Mouse (Mus musculus): Measurements from ENCODE around the gene Vmn2r78. TPM values are rescaled to one million over a fixed set of nuclear protein-coding genes. Genes with fewer than 3 reads are reported as not detected.
"Not testable (repeated sequence)": the region's sequence is repeated elsewhere in the genome, so short reads cannot be mapped to it uniquely, and the experiment has no call there.

Vmn2r78 gene
- not detected for total RNA-seq (2022)

- DNase-seq: not testable (repeated sequence)
These were observed at the start of gene Vmn2r78 for GRCm38 (mm10) chr7:86914794-86915193. Gene Vmn2r78, plus strand, starts transcription at chr7:86915094.

GRCm38 (mm10) chr7:86889470-86890469 lies 25.1 kb upstream of the Vmn2r78 start:
- no peak for DNase-seq

DNA sequence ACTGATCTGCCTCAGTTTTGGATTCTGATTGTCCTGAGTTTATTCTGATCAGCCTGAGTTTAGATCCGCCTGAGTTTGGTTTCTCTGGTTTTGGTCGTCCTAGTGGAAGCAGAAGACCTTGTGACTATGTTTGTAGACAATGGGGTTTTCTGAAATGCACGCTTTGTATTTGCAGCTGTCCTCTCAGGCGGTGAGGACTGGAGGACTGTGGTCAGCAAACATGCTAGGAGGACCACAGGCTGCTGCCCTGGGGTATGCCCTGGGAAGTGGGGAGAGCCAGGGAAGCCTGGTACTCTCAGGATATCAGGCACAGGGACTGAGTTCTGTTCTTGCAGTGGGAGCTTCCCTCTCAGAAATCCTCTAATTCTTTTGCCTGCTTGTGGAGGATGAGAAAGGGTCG lies 22.4 kb downstream of the Vmn2r78 start:
- no peak for DNase-seq

DNA sequence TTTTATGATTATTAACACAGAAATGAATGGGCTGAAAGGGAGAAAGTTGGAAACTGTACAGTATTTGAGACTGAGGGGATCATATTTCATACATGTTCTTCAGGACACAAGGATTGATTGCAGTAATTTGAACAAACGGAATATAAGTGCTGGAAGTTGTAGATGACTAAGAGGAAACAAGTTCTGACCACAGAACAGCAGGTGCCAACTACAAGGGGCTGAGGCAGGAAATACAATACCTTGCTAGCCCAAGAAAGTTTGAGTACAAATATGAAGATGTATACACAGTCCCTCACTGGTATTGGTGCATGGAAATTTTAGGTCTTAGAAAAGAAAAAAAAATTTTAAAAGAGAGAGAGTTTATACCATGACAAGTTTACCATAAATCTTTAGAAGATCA lies 79.8 kb downstream of the Vmn2r78 start:
- DNase-seq: no peak

- not testable (repeated sequence) for DNase-seq
These were observed 80.9 kb downstream of the Vmn2r78 start, which contains the start of gene Vmn2r79 for GRCm38 (mm10) chr7:86995815-86996214. Gene Vmn2r79, plus strand, starts transcription at chr7:86996115.

Other genes starting within 250 kb of the Vmn2r78 start
- gene Olfr292, start 226.8 kb upstream of the Vmn2r78 start, total RNA-seq (2022): not detected
- 1 to 10 TPM; 1.2 to 2.8 (median 1.9) TPM for gene Folh1, start 139.2 kb upstream of the Vmn2r78 start, total RNA-seq (2022)
- gene Vmn2r77, start 120.1 kb upstream of the Vmn2r78 start, total RNA-seq (2022): not detected
- gene Vmn2r79, start 81.0 kb downstream of the Vmn2r78 start, total RNA-seq (2022): not detected

All from adrenal gland, adult 8-10 months (tissue).